Mouse (Mus musculus) layer of hippocampus, postnatal 10 days (tissue): ENCODE data around the gene Tbk1. TPM values are rescaled to one million over a fixed set of nuclear protein-coding genes. Genes with fewer than 3 reads are reported as not detected.

Source experiments
- DNase-seq, 2 experiments: peaks; one replicate each; pipeline ENCODE4 v3.0.0; 2021; ENCODE audit warnings: low spot score in 2 of 2
- long read RNA-seq: library from polyadenylated mRNA; stranded (forward); transcript quantifications from one replicate; pipeline ENCODE4 v2.0.0, GENCODE M21; 2023
- total RNA-seq, 2 experiments: library from RNA; stranded (reverse); gene quantifications; 2 replicates each; pipeline ENCODE4 v1.2.3; 2021

The Tbk1 gene
- total RNA-seq = 10 to 100 TPM; 40.9 to 43.7 TPM
- long read RNA-seq, transcript Tbk1-201 (21 exons, 3,024 nt) = major isoform, 22 of 33 reads
- long read RNA-seq, partial matches to known transcripts = 2 of 33 reads
- long read RNA-seq, other reads (novel, unspliced or antisense) = 9 of 33 reads

DNA sequence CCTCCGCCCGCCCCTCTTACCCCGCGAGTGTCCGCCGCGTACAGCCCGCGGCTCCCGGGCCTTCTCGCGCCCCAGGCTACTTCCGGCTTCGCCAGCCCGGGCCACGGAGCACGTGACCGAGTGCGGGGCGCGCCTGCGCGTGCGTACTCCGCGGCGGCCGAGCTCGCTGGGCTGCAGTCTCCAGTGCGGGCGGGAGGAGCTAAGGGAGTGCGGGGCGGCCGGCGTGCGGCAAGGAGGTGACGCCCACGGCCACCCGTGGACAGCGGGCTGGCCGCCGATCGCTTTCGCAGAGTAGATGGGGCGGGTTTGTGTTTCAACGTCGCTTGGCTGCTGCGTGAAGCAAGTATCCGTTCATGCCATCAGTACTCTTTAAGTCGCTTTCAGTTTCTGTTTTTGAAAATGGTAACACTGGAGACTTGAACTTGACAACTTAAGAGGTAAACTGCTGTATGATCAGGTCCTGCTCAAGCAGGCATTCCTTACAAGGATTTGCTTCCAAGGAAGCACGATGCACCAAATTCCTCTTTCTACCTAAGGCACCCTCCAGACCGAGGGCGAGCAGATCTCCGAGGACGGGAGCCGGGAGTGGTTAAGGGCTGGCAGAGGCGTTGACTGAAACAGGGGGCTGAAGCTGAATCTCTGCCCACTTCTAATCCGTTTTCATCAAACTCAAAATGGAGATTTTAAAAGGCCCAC is at the start of gene Tbk1:
Tbk1 (minus strand) TSS at position 113 of the 696 bp plus-strand sequence.
- peak; percentile 90 to 94 for DNase-seq

DNA sequence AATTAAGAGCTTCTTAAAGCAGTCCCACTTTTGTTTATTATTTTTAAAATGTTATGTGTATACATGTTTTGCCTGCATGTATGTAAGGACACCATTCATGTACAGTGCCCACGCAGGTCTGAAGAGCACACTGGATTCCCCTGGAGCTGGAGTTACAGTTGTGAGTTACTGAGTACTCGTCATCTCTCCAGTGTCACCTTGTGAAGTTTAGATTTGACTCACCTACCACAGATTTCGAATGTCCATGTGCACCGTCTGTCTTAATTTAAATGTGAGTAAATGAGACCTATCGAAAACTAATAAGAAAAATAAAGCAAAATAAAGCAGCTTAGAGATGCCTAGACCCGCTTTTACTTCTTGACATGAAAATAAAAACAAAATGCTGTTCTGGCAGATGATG is 49.7 kb upstream of the Tbk1 start:
- no peak for DNase-seq

DNA sequence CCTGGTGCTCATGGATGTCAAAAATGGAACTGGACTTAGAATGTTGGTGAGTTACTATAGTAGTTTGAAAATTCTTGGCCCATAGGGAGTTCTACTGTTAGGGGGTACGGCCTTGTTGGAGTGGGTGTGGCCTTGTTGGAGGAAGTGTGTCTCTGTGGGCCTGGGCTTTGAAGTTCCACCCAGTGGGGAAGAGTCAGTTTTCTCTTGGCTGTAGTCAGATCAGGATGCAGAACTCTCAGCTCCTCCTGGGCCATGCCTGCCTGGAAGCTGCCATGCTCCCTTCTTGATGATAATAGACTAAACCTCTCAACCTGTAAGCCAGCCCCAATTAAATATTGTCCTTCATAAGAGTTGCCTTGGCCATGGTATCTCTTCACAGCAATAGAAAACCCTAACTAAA is 47.6 kb upstream of the Tbk1 start:
- no peak for DNase-seq

DNA sequence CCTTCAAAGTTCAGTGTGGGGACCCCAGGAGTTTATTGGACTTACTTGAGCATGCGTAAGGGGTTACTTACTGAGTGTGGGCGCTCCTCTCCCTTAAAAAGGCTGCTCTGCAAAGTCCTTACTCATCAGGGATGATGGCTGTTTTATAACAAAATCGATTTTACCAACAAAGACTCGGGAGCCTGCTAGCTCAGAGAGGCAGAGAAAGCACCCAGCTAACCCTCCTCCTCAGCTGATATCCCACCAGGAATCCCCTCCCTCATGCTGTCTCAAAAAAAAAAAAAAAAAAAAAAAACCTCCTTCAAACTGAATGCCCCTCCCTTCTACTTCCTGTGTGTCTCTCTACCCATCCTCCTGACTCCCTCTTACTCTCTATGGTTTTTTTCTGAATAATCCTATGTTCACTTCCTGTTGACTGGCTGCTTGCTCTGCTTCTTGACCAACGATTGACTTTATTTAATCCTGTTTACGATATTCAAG is 42.0 kb upstream of the Tbk1 start:
- no peak for DNase-seq

DNA sequence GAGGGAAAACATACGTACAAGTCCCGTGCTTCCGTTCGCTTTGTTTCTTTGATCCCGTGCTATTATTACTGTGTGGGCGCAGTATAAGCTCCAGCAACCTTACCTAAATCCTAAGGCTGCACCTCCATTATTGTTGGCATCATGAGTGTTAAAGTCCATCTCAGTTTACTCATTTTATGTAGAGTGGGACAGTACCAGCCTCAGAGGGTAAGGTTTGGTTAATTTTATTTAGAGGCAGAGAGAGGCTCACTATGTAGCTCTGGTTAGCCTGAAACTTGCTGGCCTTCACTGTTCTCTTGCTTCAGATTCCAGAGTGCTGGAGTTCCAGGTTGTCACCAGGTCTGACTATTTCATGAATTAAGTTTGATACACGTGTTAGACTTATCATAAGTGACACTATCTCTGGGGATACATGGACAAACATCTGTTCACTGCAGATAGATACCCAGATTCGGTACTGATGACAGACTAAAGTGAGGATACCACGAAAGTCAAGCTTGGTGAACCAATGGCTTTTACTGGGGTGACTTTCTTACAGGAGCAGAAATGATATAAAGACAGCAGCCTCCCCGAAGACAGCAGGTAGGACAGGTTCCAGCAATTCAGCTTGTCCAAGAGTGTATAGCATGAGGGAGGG is 40.7 kb upstream of the Tbk1 start:
- no peak for DNase-seq

DNA sequence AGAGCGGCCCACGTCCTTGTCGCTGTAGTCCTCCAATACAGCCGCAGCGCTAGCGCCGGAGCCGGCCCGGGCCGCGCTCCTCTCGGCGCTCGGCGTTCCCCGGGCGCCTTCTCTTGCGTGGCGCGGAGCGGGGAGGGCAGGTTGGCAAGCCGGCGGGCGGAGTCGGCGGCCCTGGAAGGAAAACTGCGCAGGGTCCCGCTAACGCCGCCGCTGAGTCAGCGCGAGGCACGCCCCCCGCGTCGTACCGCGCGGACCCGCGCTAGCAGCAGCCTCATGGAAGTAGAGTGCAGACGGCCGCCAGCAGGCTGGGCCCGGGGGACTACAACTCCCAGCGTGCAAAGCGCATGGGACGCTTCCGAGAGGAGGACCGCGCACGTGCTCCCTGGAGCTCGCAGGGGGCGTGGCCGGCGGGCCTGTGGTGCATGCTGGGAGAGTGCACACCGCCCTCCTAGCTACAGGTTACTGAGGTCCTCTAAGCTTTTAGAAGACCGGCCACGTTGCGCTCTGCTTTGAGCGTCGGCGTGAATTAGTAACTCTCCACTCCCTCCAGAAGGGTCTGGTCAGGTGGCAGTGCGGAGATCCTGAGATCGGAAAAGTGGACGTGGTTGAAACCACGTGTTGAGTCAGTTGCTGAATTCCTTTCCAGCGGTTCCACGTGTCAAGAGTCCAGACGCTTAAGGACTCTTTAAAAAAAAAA is 39.7 kb upstream of the Tbk1 start, which contains the start of gene Xpot:
Xpot (minus strand) TSS at position 147 of the 697 bp plus-strand sequence.
- DNase-seq = peak; percentile 97 to 98

DNA sequence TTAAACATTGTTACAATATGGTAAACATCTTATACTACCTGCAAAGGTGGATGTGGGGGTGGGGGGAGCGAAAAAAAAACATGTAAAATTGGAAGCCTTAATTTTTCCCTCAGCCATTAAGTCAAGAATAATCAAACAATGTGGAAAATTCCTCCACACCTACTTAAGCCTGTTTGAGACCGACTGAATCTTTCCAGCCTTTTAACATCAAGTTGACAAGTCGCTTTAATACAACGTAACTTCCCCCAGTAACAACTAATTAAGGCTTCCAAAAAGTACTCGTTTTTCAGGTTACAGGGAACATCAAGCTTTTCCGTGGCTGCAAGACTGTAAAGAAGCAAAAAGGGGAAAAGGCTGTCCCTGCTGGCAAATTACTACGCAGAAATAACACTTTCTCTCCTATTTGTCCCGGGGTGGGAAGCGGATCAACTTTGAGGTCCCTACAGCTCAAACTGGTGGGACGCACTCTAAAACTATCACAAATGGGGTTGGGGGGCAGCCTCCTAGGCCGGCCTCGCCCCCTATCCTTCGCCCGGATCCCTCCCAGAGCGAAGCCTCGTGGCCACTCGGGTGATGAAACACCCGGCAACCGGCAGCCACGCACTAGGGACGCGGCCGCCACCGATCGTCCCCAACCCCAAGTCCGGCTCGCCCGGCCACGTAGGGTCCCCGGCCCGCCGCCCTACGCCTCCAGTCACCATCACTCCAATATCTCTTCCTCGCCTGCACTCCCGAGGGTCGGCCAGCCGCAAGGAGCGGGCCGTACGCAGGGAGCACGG is 39.0 kb upstream of the Tbk1 start:
- DNase-seq = no peak

DNA sequence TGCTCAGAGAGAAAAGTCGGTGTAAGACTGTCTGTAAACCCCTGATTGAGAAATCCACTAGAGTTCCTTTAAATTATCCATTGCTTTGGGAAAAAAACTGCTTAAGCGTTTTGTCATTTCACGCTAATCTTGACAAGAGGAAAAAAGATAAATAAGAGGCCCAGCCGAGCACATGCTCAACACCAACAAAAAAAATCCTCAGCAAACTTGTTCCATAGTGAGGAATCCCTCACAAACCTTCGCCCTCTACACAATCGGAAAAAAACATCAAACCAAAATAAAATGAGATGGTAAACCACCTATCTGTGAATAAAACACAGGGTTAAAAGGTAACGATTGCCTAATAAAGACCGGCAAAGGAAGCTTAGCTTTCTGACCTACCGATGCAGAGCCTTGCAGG is 38.4 kb upstream of the Tbk1 start:
- no peak for DNase-seq

DNA sequence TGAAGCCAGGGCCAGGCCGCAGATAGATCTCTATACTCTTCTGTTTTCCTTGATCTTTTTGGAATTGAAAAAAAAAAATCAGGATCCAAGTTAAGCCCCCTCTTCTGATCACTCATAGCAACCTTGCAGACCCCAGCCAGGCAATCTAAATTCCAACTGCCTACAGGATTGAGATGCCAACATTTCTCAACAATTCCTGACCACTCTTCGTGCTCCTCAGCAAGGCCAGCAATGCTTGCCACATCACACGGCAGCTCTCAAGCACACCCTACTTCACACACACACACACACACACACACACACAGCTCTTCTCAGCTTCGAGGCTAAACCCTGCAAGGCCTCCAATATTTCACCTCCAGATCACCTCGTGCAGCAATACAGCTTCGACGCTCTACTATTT is 37.1 kb upstream of the Tbk1 start:
- DNase-seq = no peak

DNA sequence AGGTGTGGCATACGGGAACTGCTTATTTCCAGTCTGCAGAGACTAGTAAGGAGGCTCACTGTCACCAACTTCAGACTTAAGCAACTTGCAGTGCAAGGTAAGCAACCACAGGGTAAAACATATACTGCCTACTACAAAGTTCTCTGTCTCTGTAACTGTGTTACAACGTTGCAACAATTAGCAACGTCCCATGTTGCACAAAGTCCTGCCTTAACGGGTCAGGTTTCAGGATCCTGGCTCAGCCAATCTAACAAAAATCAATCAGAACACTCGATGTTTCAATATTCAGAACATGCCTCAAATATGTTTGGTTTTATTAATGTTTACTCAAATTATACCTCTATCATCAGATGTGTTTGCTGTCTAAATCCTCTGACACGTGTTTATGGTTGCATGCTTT is 35.8 kb upstream of the Tbk1 start:
- no peak for DNase-seq

DNA sequence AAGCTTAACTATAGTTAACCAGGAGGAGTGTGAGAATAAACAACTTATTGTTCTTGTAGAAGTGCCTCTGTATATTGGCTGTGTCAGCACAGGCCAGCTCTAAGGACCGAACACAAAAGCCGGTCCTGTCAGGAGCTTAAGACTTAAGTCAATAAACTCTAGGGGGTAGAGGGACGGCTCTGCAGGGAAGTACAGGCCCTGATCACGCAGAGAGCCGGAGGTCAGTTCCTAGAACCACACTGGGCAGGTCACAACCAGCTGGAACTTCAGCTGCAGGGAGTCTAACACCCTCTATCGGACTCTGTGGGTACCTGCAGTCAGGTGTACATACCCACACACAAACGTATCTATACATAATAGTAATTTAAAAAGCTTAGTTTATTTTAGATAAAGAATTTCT is 29.3 kb upstream of the Tbk1 start:
- DNase-seq = no peak

DNA sequence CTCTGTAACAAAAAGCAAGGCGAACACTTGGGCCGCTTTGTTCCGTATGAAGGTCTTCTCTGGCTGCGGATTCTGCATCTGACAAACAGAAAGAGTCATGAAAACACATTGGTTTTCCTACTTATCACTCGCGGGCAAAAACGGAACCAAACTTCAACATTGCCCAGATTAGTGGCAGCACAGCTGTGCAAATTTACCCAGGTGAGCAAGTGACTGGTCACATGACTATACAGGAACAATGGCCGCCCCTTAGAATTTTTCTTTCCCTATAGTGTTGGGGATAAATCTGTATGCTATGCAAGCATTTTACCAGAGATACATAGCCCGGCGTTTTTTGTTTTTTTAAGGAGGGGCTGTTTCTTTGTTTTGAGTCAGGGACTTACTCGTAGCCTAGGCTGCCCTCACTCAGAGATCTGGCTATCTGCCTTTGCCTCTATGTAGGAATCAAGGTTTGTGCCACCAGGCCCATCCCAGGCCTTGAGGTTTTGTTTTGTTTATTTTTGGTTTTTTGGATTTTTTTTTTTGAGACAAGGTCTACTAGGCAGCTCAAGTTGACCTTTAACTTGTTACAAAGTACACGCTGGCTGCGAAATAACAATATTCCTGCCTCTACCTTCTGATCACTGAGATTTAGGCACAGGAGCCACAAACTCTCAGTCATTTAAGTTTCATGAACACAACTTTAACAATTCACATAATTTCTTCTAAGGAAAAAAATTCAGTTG is 28.7 kb upstream of the Tbk1 start:
- no peak for DNase-seq

DNA sequence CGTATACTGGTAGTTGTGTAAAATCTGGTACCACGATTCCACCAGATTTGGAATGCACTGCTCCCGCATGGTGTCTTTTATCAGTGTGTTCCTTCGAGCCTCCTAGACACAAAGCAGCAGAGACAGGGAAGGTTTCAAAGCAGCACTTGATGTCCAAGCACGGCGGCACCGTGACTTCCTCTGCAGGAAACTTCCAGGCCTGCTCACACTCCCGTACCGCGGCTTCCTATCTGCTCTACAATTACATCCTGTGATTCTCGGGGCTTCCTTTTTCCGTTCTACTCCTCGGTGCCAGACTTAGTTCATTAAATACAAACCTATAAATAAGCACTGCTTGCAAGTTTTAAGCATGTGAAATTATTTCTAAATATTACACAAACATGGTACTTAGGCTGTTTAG is 27.0 kb upstream of the Tbk1 start:
- no peak for DNase-seq

DNA sequence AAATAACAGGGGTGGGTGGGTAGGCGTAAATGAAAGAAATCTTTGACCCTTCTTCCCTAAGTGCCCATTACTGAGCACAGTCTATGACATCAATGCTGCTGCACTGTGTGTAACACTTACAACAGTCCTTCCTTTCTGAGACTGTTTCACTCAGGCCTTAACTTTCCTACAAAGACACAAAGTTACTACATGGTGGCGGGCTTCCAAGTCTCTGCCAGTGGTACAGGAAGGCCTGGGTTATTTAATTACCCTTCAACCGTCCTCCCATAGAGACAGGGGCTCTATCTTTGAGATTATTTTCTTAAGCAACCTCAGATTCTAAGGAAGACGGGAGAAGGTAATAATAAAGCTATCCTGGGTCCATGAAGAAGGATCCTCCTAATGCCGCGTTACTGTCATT is 25.9 kb upstream of the Tbk1 start:
- DNase-seq = no peak

DNA sequence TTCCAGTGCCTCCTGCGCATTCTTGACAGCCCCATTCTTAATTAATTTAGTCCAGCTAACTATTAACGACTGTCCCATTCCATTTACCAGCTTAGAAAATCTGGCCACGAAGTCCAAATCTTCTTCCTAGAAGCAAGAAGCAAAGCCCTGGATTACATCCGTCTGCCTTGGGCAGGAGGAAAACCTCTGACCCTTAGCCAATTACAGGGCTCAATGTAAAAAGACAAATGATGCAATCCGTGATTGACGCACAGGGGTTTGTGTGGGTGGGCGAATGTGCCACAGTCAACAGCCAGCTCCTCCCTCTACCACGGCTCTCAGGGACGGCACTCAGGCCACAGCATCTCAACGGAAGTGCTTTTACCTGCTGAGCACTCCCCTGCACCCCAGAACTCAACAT is 25.0 kb upstream of the Tbk1 start:
- no peak for DNase-seq

DNA sequence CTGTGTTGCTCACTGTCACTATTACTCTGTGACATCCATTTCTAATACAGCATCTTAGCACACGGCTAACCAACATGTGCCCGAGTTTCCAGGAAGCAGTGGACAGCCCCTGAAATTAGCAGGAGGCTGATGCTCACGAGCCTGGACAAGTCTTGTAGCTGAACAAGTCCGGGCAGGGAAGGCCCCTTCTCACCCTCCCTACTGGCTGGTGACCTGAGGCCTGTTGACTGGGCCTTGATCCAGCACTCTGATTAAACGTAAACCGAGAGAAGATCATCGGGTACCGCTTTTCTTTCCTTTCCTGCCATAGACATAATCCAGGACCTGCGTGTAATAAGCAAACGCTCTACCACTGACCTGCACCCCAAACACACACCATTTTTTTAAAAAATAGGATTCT is 21.6 kb upstream of the Tbk1 start:
- DNase-seq = no peak

DNA sequence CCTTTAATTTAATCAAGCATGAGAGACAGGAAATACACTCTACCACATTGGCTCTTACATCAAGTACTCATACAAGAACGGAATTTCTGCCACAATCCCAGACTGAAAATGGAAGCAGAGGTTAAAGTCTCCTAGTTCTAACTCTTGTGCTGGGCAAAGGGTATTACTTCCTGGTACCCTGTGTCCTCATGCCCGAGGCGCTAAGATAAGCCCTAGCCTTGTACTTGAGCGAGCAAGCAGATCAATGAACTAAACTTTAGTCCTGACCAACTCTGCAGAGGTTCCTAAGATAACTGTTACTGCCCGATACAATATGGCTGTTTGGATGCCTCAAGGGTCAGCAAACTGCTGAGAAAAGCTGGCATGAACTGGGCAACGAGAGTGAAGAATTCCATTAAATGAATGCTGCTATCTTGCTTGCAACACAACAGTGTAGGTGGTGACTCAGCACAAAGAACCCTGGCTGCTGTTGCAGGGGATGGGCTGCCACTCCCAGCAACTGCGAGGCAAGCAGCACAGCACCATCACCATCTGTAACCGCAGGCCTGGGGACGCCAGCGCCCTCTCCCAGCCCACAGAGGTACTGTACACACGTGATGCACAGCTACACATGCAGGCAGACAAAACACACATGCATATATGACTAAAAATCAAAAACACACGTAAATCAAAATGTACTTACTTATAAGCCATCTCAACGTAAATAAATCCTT is 18.2 kb upstream of the Tbk1 start:
- DNase-seq = no peak

DNA sequence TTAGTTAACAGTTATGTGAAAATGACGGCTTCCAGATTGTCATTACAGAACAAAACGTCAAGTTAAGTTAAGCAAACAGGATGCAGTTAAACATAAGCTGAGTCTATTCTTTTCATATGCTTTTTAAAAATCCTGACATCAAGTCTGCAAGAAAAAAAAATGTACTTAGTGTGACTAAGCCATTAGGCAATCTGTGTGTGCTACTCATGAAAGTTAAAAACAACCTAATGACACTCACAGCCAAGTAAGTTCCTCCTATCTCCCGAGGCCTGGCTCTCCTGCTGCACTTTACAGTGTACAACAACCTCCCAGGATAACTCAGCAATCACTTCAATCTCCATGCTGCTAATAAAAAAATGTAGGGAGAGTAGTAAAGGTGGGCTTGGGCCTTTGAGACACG is 17.0 kb upstream of the Tbk1 start:
- no peak for DNase-seq

DNA sequence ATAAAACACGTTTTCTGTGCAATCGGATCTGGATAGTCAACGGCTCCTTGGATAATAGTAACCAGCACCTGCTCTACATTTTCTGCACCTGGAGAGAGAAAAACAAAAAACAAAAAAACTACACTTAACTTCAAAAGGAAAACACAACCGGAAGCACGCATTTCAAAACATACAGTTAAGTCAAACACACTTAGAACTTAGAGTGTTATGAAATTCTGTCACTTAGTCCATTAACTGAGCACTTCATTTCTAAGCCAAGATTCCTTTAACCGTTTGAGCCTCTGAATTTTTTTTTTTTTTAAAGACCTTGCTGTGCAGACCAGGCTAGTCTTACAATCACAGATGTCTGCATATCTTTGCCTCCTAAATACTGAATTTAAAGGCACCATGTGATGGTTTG is 14.7 kb upstream of the Tbk1 start:
- no peak for DNase-seq

DNA sequence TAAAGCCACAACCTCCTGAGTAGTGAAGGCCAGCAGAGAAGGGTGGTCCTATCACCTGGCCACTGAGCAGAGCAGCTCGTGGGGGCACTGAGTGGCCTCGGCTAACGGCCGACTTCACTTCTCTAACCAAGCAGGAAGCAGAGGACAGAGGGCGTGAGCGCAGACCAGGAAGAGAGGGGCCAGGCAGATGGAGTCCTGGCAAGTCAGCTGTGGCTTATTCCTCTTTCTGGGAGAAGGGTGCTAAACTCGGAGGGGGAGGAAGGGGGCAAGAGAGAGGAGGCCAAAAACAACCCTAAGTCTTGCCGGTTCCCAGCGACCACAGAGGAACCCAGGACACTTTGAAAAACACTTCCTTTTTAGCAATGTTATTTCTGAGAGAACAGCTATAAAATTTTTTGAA is 10.0 kb upstream of the Tbk1 start:
- DNase-seq = no peak
